Mouse (Mus musculus) heart, postnatal 0 days (tissue): ENCODE results near the gene Zfp114.

Experiments used
- CTCF ChIP-seq: IDR thresholded peaks from 2 replicates; pipeline ENCODE4 v1.5.1; 2016; ENCODE audit warnings: antibody characterized with exemption, control low read depth, low read depth
- EP300 ChIP-seq: IDR thresholded peaks from 2 replicates; pipeline ENCODE4 v1.6.1; 2016; ENCODE audit warnings: antibody characterized with exemption, low read depth

GRCm38 (mm10) chr7:24133425-24133995 is 41.4 kb upstream of the Zfp114 start:
- no peak for TF ChIP-seq CTCF
- no peak for TF ChIP-seq EP300
